Mouse (Mus musculus) heart, embryonic 16.5 days (tissue): ENCODE results near the gene Gm20388. TPM values are rescaled to one million over a fixed set of nuclear protein-coding genes. Genes with fewer than 3 reads are reported as not detected.

Experiments used
- ATAC-seq: fragments of 200-750 bp; cut with Nextera tagmentation; replicated peaks from 2 replicates; pipeline ENCODE4 v1.8.0; 2017; ENCODE audit warnings: moderate number of reproducible peaks; ENCODE audit not compliant: insufficient read depth, low FRiP score; ENCODE audit errors: extremely low read depth
- H3K27ac ChIP-seq: fragments of 300-500 bp; sonication (generic); 2 replicates; pipeline ENCODE4 v1.5.1; 2014; ENCODE audit warnings: mild to moderate bottlenecking, low read length, control low read depth, moderate library complexity
- H3K27me3 ChIP-seq: fragments of 300-500 bp; sonication (generic); 2 replicates; pipeline ENCODE4 v1.6.1; 2014; ENCODE audit warnings: low read length, mixed read lengths; ENCODE audit not compliant: control insufficient read depth, insufficient read depth
- H3K36me3 ChIP-seq: fragments of 300-500 bp; sonication (generic); 2 replicates; pipeline ENCODE4 v1.6.1; 2014; ENCODE audit not compliant: control insufficient read depth, insufficient read depth
- H3K4me1 ChIP-seq: fragments of 300-500 bp; sonication (generic); 2 replicates; pipeline ENCODE4 v1.6.1; 2014; ENCODE audit warnings: low read length, mixed read lengths; ENCODE audit not compliant: control insufficient read depth, insufficient read depth
- H3K4me2 ChIP-seq: fragments of 300-500 bp; sonication (generic); 2 replicates; pipeline ENCODE4 v1.6.1; 2014; ENCODE audit warnings: low read depth, mild to moderate bottlenecking, control low read depth, low read length
- H3K4me3 ChIP-seq: fragments of 300-500 bp; sonication (generic); 2 replicates; pipeline ENCODE4 v1.5.1; 2014; ENCODE audit warnings: mild to moderate bottlenecking, control low read depth, low read length
- H3K9ac ChIP-seq: fragments of 300-500 bp; sonication (generic); 2 replicates; pipeline ENCODE4 v1.6.1; 2014; ENCODE audit warnings: low read length, control low read depth
- H3K9me3 ChIP-seq: fragments of 300-500 bp; sonication (generic); replicated peaks from 2 replicates; pipeline ENCODE4 v1.6.1; 2016; ENCODE audit warnings: low read length; ENCODE audit not compliant: control insufficient read depth
- whole genome bisulfite sequencing: fragments of 180-500 bp; shearing (Covaris S2); extraction: QIAGEN DNeasy Blood & Tissue Kit; methylation state at CpG from one replicate; pipeline ENCODE4 v1.1.7; 2014; 5-methylcytosine and 5-hydroxymethylcytosine counted together
- polyA plus RNA-seq: library from polyadenylated mRNA; unstranded; fragments of >200 nt; fragmentation: Nextera tagmentation; extraction: Ambion mirVana; gene quantifications from 2 replicates; pipeline ENCODE4 v1.2.1, GENCODE M21; 2015

Gene Gm20388
- polyA plus RNA-seq, 1 experiment from 2014 or later, result 4.5 TPM

DNA sequence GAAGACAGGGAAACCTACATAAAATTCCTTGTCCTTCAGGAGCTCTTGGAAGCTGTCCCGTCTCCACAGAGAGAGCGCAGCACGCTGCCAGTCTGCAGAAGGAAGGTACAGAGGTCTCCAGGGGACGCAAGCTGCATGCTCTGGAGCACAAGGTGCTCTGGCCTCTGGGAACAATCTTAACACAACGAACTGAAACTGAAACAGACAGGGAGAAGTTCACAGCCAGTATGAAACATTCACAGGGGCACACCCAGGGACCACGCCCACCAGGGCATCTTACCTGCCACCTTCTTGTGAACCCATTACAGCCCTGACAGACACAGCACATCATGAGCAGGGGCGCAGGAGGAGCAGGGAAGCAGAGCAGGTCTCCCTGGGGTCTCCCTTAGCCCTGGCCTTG, 3373.3 kb downstream of the Gm20388 start:
- 81% methylated on average over 7 of the region's 7 CpGs for WGBS
- Histone ChIP-seq H3K4me1 (peaks cover 3% of the 10 kb centered on the region; the same call in 1 of the 2 replicates), H3K4me2 (no peak overlapping the region), H3K36me3 (peaks cover 2% of the 10 kb centered on the region; the same call in 1 of the 2 replicates), H3K27me3 (no peaks in the 10 kb centered on the region), H3K9ac (no peak overlapping the region), H3K4me3 (no peak overlapping the region), H3K27ac (no peak overlapping the region), H3K9me3 (no peaks in the 10 kb centered on the region)
- no peak for ATAC-seq

- Histone ChIP-seq H3K9ac (peak overlapping the region; percentile 27; the same call in 1 of the 2 replicates), H3K4me3 (no peak overlapping the region), H3K36me3 (peaks cover 2% of the 10 kb centered on the region; the same call in 1 of the 2 replicates), H3K4me2 (no peak overlapping the region), H3K4me1 (peaks cover 3% of the 10 kb centered on the region; the same call in 1 of the 2 replicates), H3K27me3 (no peaks in the 10 kb centered on the region), H3K27ac (no peak overlapping the region), H3K9me3 (no peaks in the 10 kb centered on the region)
- no peak for ATAC-seq
- WGBS, result 39% methylated on average over 5 of the region's 5 CpGs
Observed at GRCm38 (mm10) chr8:123284493-123284892, 3373.9 kb downstream of the Gm20388 start.

DNA sequence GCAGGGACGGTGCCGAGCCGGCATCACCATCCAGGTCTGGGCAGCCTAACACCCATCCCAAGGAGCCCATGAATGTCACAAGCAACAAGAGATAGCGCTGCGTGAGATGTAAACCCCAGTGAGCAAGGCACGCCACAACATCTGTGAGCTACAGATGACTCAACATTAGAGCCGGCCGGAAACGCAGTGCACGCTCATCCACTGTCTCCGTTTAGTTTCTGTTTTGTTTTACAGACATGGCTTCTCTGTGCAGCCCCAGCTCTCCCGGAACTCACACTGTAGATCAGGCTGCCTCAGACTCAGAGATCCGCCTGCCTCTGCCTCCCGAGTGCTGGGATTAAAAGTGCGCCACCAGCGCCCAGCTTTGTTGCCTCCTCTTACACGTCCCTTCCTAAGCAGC, 3376.7 kb downstream of the Gm20388 start:
- 96% methylated on average over 17 of the region's 17 CpGs for WGBS
- Histone ChIP-seq H3K36me3 (peaks cover 7% of the 10 kb centered on the region; the same call in 1 of the 2 replicates), H3K27ac (no peak overlapping the region)

GRCm38 (mm10) chr8:123290166-123290565, 3379.5 kb downstream of the Gm20388 start:
- no peak for ATAC-seq
- no peak overlapping the region for H3K4me3 ChIP-seq
- 84% methylated on average over 4 of the region's 4 CpGs for WGBS
- H3K27ac ChIP-seq, result no peak overlapping the region
- no peaks in the 10 kb centered on the region for H3K27me3 ChIP-seq
- no peaks in the 10 kb centered on the region for H3K9me3 ChIP-seq
- H3K4me1 ChIP-seq, result no peaks in the 10 kb centered on the region
- H3K4me2 ChIP-seq, result no peak overlapping the region
- H3K9ac ChIP-seq, result no peak overlapping the region
- H3K36me3 ChIP-seq, result peaks cover 15% of the 10 kb centered on the region; the same call in 1 of the 2 replicates

More for the DNA sequence above, 3376.7 kb downstream of the Gm20388 start:
- H3K4me1 ChIP-seq, result peaks cover 3% of the 10 kb centered on the region; the same call in 1 of the 2 replicates
- H3K9me3 ChIP-seq, result no peaks in the 10 kb centered on the region
- H3K27me3 ChIP-seq, result no peaks in the 10 kb centered on the region
- H3K9ac ChIP-seq, result no peak overlapping the region
- H3K4me3 ChIP-seq, result no peak overlapping the region
- H3K4me2 ChIP-seq, result no peak overlapping the region
- no peak for ATAC-seq

DNA sequence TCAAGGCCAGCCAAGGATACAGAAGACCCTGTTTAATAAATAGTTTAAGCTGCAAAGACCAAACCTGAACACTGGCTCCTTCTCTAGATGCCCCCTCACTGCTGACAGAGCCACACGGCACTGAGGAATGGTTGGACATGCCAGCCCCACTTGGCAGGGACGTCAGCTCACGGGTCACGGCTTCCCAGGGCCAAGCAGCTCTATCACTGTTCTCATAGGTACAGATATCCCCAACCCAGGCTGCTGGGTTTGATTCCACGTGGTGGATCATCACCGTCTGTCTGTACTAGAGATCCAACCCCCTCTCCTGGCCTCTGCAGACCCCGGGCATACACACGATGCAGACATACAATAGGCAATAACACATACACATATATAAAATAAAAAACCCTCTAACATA, 3380.0 kb downstream of the Gm20388 start:
- no peak overlapping the region for H3K9ac ChIP-seq
- H3K36me3 ChIP-seq, result peaks cover 18% of the 10 kb centered on the region
- H3K27ac ChIP-seq, result no peak overlapping the region
- no peak overlapping the region for H3K4me2 ChIP-seq
- WGBS, result 89% methylated on average over 8 of the region's 8 CpGs
- H3K27me3 ChIP-seq, result no peaks in the 10 kb centered on the region
- H3K4me3 ChIP-seq, result no peak overlapping the region
- ATAC-seq, result no peak
- H3K4me1 ChIP-seq, result no peaks in the 10 kb centered on the region
- H3K9me3 ChIP-seq, result no peaks in the 10 kb centered on the region

DNA sequence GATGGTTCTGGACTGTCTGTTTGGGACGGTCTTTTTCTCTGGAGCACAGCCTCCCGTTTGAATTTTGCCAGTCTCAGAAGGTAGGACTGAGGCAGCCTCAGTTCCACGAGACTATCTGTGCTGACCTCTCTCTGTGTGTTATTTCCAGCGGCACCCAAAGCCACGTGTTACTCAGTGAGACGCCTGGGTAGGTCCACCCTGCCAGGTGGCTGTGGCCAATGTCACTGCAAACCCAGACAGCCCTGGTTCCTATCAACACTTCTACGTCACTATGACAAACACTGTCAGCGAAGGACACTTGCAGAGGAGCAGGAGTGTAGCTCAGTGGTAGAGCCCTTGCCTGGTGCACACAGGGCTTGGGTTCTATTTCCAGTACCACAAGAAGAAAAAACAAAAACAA, 3381.1 kb downstream of the Gm20388 start:
- H3K27ac ChIP-seq, result no peak overlapping the region
- peak; percentile 80 for ATAC-seq

DNA sequence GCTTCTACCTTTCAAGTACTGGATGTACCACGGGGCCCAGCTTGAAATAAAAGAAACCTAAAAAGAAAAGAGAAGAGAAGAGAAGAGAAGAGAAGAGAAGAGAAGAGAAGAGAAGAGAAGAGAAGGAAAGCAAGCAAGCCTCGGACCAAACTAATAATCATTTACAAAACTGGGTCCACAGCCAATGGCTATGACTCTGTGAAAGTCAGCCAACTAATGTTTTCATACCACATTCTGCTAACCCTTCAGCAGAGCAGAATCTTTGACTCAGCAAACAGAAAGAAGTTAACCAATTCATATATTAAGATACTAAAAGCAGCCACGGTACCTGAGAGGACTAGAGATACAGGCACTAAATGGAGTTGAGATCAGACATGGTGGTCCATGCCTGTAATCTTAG, 3381.6 kb downstream of the Gm20388 start:
- Histone ChIP-seq H3K9ac (no peak overlapping the region), H3K27ac (no peak overlapping the region), H3K4me3 (no peak overlapping the region), H3K4me2 (no peak overlapping the region), H3K4me1 (no peaks in the 10 kb centered on the region), H3K36me3 (peaks cover 19% of the 10 kb centered on the region), H3K27me3 (no peaks in the 10 kb centered on the region), H3K9me3 (no peaks in the 10 kb centered on the region)
- 85% methylated on average over 3 of the region's 3 CpGs for WGBS
- ATAC-seq, result no peak

More for the DNA sequence above, 3381.1 kb downstream of the Gm20388 start:
- Histone ChIP-seq H3K4me3 (no peak overlapping the region), H3K4me2 (no peak overlapping the region), H3K4me1 (no peaks in the 10 kb centered on the region), H3K9me3 (no peaks in the 10 kb centered on the region), H3K27me3 (no peaks in the 10 kb centered on the region), H3K9ac (no peak overlapping the region), H3K36me3 (peaks cover 19% of the 10 kb centered on the region)
- WGBS, result 51% methylated on average over 8 of the region's 8 CpGs

GRCm38 (mm10) chr8:123292785-123293184, 3382.1 kb downstream of the Gm20388 start:
- H3K27me3 ChIP-seq, result no peaks in the 10 kb centered on the region
- peaks cover 21% of the 10 kb centered on the region for H3K36me3 ChIP-seq
- no peak overlapping the region for H3K4me2 ChIP-seq
- H3K27ac ChIP-seq, result no peak overlapping the region
- no peaks in the 10 kb centered on the region for H3K9me3 ChIP-seq
- WGBS, result 88% methylated on average over 2 of the region's 2 CpGs
- H3K9ac ChIP-seq, result no peak overlapping the region
- H3K4me3 ChIP-seq, result no peak overlapping the region
- no peaks in the 10 kb centered on the region for H3K4me1 ChIP-seq
- ATAC-seq, result no peak

GRCm38 (mm10) chr8:123298301-123298700, 3387.7 kb downstream of the Gm20388 start:
- Histone ChIP-seq H3K27me3 (no peaks in the 10 kb centered on the region), H3K9me3 (no peaks in the 10 kb centered on the region), H3K4me3 (no peak overlapping the region), H3K4me1 (no peaks in the 10 kb centered on the region), H3K27ac (no peak overlapping the region), H3K4me2 (no peak overlapping the region), H3K36me3 (peaks cover 16% of the 10 kb centered on the region), H3K9ac (no peak overlapping the region)
- ATAC-seq, result no peak
- 86% methylated on average over 11 of the region's 11 CpGs for WGBS
